Comparison of ENCODE assay signal across 9 mouse cellular contexts in genomic region chr16:36784594-36785313, GRCm38 (mm10). TPM values are rescaled to one million over a fixed set of nuclear protein-coding genes. Genes with fewer than 3 reads are reported as not detected.
DNase-seq lines count a peak whose midpoint lies in the region; ATAC-seq and TF ChIP-seq lines count a peak whose summit lies in the region.
"Had no signal": no experiment of that assay in that cellular context is flagged by ENCODE, and none has a peak within 500 bp of the region (broad histone marks: within the 10 kb centered on the region; RNA-seq: fewer than 3 reads in every experiment).

Gene Slc15a2 (minus strand): TSS chr16:36784962.

- no peak for TF ChIP-seq CTCF in heart, adult 2 months (IDR thresholded peaks at IDR 0.05)
- no peak for TF ChIP-seq CTCF in hindbrain, postnatal 0 days (IDR thresholded peaks at IDR 0.05; ENCODE audit: low read depth)
- no peak for TF ChIP-seq CTCF in olfactory bulb, adult 2 months (IDR thresholded peaks at IDR 0.05; ENCODE audit: insufficient read depth, low read depth, low read length)

- intact Hi-C loops in heart, adult 2 months (cut with DNase I) = no loop called here

- H3K79me2 ChIP-seq in heart, adult 2 months (replicated peaks; ENCODE audit: control insufficient read depth, insufficient read depth, low read length) = no peaks in the 10 kb centered on the region

- H3K27me3 ChIP-seq in heart, adult 2 months (ENCODE audit: control insufficient read depth, insufficient read depth, low read length) = no peaks in the 10 kb centered on the region
- no peaks in the 10 kb centered on the region for H3K27me3 ChIP-seq in heart, embryonic 10.5 days (ENCODE audit: insufficient read depth, poor library complexity, severe bottlenecking)
- no peaks in the 10 kb centered on the region for H3K27me3 ChIP-seq in hindbrain, postnatal 0 days (ENCODE audit: insufficient read depth, low read length)

- H3K27ac ChIP-seq in heart, adult 2 months = no peak within 1 kb of the TSS
- no peak within 1 kb of the TSS for H3K27ac ChIP-seq in heart, embryonic 10.5 days
- peak within 1 kb of the TSS; percentile 6; the same call in 1 of the 2 replicates for H3K27ac ChIP-seq in hindbrain, postnatal 0 days
- 0 out of 2 replicates have a peak within 1 kb of the TSS, but pooled peaks have one; percentile 31 for H3K27ac ChIP-seq in olfactory bulb, adult 2 months (ENCODE audit: insufficient read depth, low read depth, low read length)

- no peaks in the 10 kb centered on the region for H3K9me3 ChIP-seq in heart, embryonic 10.5 days
- H3K9me3 ChIP-seq in hindbrain, postnatal 0 days (ENCODE audit: low read length) = no peaks in the 10 kb centered on the region

- H3K4me3 ChIP-seq in heart, adult 2 months = no peak within 1 kb of the TSS
- no peak within 1 kb of the TSS for H3K4me3 ChIP-seq in heart, embryonic 10.5 days
- peak within 1 kb of the TSS; percentile 27 for H3K4me3 ChIP-seq in hindbrain, postnatal 0 days (ENCODE audit: low read length)
- peak within 1 kb of the TSS; percentile 28 for H3K4me3 ChIP-seq in olfactory bulb, adult 2 months (ENCODE audit: insufficient read depth, low read depth, low read length)

- DNase-seq in heart, adult 2 months = peak; percentile 8 to 20
- no peak for DNase-seq in heart, embryonic 10.5 days (ENCODE audit: low spot score)
- DNase-seq in cerebellum, postnatal 4 days (ENCODE audit: low spot score in 2 of 2) = peak; percentile 20 to 57
- DNase-seq in hindbrain, postnatal 0 days (ENCODE audit: low spot score) = peak; percentile 88
- DNase-seq in layer of hippocampus, postnatal 14 days (ENCODE audit: low spot score in 2 of 2) = peak; percentile 48 to 73
- no peak for DNase-seq in natural killer cell, adult 2 months (ENCODE audit: low spot score in 2 of 2)
- no peak for DNase-seq in spleen, postnatal 36 days (ENCODE audit: low spot score in 2 of 2)

- 51% methylated on average over 10 of the region's 10 CpGs for WGBS in heart, adult 2 months
- WGBS in heart, embryonic 10.5 days = 67% methylated on average over 10 of the region's 10 CpGs
- 49% methylated on average over 10 of the region's 10 CpGs for WGBS in hindbrain, postnatal 0 days
- 23% methylated on average over 10 of the region's 10 CpGs for whole genome bisulfite sequencing in olfactory bulb, adult 2 months

- peak; percentile 81; the same call in 1 of the 2 replicates for ATAC-seq in hindbrain, postnatal 0 days
- ATAC-seq: Patski had no signal

- TF ChIP-seq POLR2A in heart, adult 2 months (IDR thresholded peaks at IDR 0.05; ENCODE audit: insufficient read depth, low read depth, low read length) = no peak
- TF ChIP-seq POLR2A in olfactory bulb, adult 2 months (IDR thresholded peaks at IDR 0.05; ENCODE audit: insufficient read depth, low read depth, low read length) = no peak

- no peaks in the 10 kb centered on the region for H3K4me1 ChIP-seq in heart, adult 2 months (ENCODE audit: control insufficient read depth, insufficient read depth, low read length)
- H3K4me1 ChIP-seq in heart, embryonic 10.5 days = no peaks in the 10 kb centered on the region
- no peaks in the 10 kb centered on the region for H3K4me1 ChIP-seq in hindbrain, postnatal 0 days (ENCODE audit: insufficient read depth, low read length)
- no peaks in the 10 kb centered on the region for H3K4me1 ChIP-seq in olfactory bulb, adult 2 months (ENCODE audit: control insufficient read depth, insufficient read depth, low read length)

- no peaks in the 10 kb centered on the region for H3K36me3 ChIP-seq in heart, adult 2 months (ENCODE audit: control insufficient read depth, insufficient read depth, low read length)
- no peaks in the 10 kb centered on the region for H3K36me3 ChIP-seq in heart, embryonic 10.5 days
- no peaks in the 10 kb centered on the region for H3K36me3 ChIP-seq in hindbrain, postnatal 0 days (ENCODE audit: insufficient read depth, low read length)

- no peak within 1 kb of the TSS for H3K9ac ChIP-seq in heart, adult 2 months (ENCODE audit: low read depth, low read length)
- H3K9ac ChIP-seq in hindbrain, postnatal 0 days (replicated peaks; ENCODE audit: low read length) = no peak within 1 kb of the TSS

- TF ChIP-seq EP300 in heart, adult 2 months (IDR thresholded peaks at IDR 0.05; ENCODE audit: insufficient read depth, low read depth, low read length) = no peak

- peak within 1 kb of the TSS; percentile 41 for H3K4me2 ChIP-seq in hindbrain, postnatal 0 days (ENCODE audit: low read depth, low read length)

RNA-seq across cellular contexts. Expression of gene Slc15a2, which starts in this region (rescaled TPM):
- 1 to 10 TPM; 1.6 to 2.2 TPM for total RNA-seq in heart, adult 2 months (2021)
- polyA plus RNA-seq in heart, adult 2 months (2012; rRNA removed) = 3.3 and 4.7 TPM in 2 replicates
- polyA plus RNA-seq in heart, embryonic 10.5 days (2016; fragmentation: Nextera tagmentation; extraction: Ambion mirVana) = 0.80 and 1.5 TPM in 2 replicates
- total RNA-seq in hindbrain, postnatal 0 days (2014; rRNA removed) = 30.3 and 58.7 TPM in 2 replicates
- polyA plus RNA-seq in hindbrain, postnatal 0 days (2015; fragmentation: Nextera tagmentation; extraction: Ambion mirVana) = 25.5 and 31.7 TPM in 2 replicates
- 10 to 100 TPM; 45.1 to 46.1 TPM for total RNA-seq in layer of hippocampus, postnatal 14 days (2021)
- polyA plus RNA-seq in olfactory bulb, adult 2 months (2012; ENCODE audit: insufficient read depth, insufficient read length, low replicate concordance, missing spikeins) = not detected in 2 replicates

Comparison
In these comparisons a context has a peak if more than half of its experiments do, and no peak if none do; other contexts are left out.
1. DNase-seq: peak in heart, adult 2 months (2 of 2), cerebellum, postnatal 4 days (2 of 2), hindbrain, postnatal 0 days (single experiment) and layer of hippocampus, postnatal 14 days (2 of 2); none in heart, embryonic 10.5 days (single experiment), natural killer cell, adult 2 months (0 of 2) and spleen, postnatal 36 days (0 of 2).
2. H3K27ac ChIP-seq: peak in hindbrain, postnatal 0 days (single experiment) and olfactory bulb, adult 2 months (single experiment); none in heart, adult 2 months (single experiment) and heart, embryonic 10.5 days (single experiment).
3. H3K4me3 ChIP-seq: peak in hindbrain, postnatal 0 days (single experiment) and olfactory bulb, adult 2 months (single experiment); none in heart, adult 2 months (single experiment) and heart, embryonic 10.5 days (single experiment).